Mouse (Mus musculus): ENCODE results near the gene Cntn2. TPM values are rescaled to one million over a fixed set of nuclear protein-coding genes. Genes with fewer than 3 reads are reported as not detected.

The Cntn2 gene
- polyA plus RNA-seq, 1 experiment from 2014 or later, result 0.18 TPM

GRCm38 (mm10) chr1:132523920-132524319 is 19.1 kb downstream of the Cntn2 start:
- 28% methylated on average over 4 of the region's 4 CpGs for WGBS
- H3K9ac ChIP-seq (ENCODE audit: low read length), result no peak overlapping the region
- ATAC-seq (ENCODE audit: insufficient read depth, low FRiP score), result no peak
- H3K27me3 ChIP-seq (ENCODE audit: control insufficient read depth, insufficient read depth, low read length), result no peaks in the 10 kb centered on the region
- no peaks in the 10 kb centered on the region for H3K4me1 ChIP-seq (ENCODE audit: control insufficient read depth, insufficient read depth, low read length)
- H3K9me3 ChIP-seq (replicated peaks; ENCODE audit: control insufficient read depth, low read length), result no peaks in the 10 kb centered on the region
- no peaks in the 10 kb centered on the region for H3K36me3 ChIP-seq (ENCODE audit: control insufficient read depth, insufficient read depth, low read length)
- no peak overlapping the region for H3K4me3 ChIP-seq (replicated peaks; ENCODE audit: low read length)
- H3K27ac ChIP-seq (ENCODE audit: low read length), result no peak overlapping the region
- no peak overlapping the region for H3K4me2 ChIP-seq (ENCODE audit: low read depth, low read length)

- H3K36me3 ChIP-seq (ENCODE audit: control insufficient read depth, insufficient read depth, low read length), result no peaks in the 10 kb centered on the region
- WGBS, result 79% methylated on average over 8 of the region's 8 CpGs
- H3K27me3 ChIP-seq (ENCODE audit: control insufficient read depth, insufficient read depth, low read length), result no peaks in the 10 kb centered on the region
- no peak for ATAC-seq (ENCODE audit: insufficient read depth, low FRiP score)
- no peak overlapping the region for H3K4me2 ChIP-seq (ENCODE audit: low read depth, low read length)
- H3K9me3 ChIP-seq (replicated peaks; ENCODE audit: control insufficient read depth, low read length), result no peaks in the 10 kb centered on the region
- no peaks in the 10 kb centered on the region for H3K4me1 ChIP-seq (ENCODE audit: control insufficient read depth, insufficient read depth, low read length)
- H3K9ac ChIP-seq (ENCODE audit: low read length), result no peak overlapping the region
- no peak overlapping the region for H3K27ac ChIP-seq (ENCODE audit: low read length)
- no peak overlapping the region for H3K4me3 ChIP-seq (replicated peaks; ENCODE audit: low read length)
Observed at GRCm38 (mm10) chr1:132523048-132523447, 20.0 kb downstream of the Cntn2 start.

DNA sequence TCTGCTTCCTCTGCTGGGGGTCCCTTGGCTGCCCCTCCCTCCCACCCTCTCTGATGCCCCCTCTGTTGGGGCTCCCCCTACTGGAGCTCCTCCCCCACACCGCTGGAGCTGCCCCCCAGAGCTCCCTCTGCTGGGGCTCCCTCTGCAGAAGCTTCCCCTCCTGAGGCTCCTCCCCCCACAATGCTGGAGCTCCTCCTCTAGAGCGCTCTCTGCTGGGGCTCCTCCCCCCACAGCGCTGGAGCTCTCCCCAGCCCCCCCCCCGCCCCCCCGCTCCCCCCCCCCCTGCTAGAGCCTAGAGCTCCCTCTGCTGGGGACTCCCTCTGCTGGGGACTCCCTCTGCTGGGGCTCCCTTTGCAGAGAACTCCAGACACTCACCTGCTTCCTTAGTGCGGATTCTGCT is 22.3 kb downstream of the Cntn2 start:
- Histone ChIP-seq H3K27me3 (ENCODE audit: control insufficient read depth, insufficient read depth, low read length) (no peaks in the 10 kb centered on the region), H3K9me3 (replicated peaks; ENCODE audit: control insufficient read depth, low read length) (no peaks in the 10 kb centered on the region), H3K4me2 (ENCODE audit: low read depth, low read length) (no peak overlapping the region), H3K36me3 (ENCODE audit: control insufficient read depth, insufficient read depth, low read length) (no peaks in the 10 kb centered on the region), H3K27ac (ENCODE audit: low read length) (no peak overlapping the region), H3K4me1 (ENCODE audit: control insufficient read depth, insufficient read depth, low read length) (no peaks in the 10 kb centered on the region), H3K4me3 (replicated peaks; ENCODE audit: low read length) (no peak overlapping the region), H3K9ac (ENCODE audit: low read length) (no peak overlapping the region)
- 16% methylated on average over 4 of the region's 6 CpGs for WGBS
- ATAC-seq (ENCODE audit: insufficient read depth, low FRiP score), result peak; percentile 57

DNA sequence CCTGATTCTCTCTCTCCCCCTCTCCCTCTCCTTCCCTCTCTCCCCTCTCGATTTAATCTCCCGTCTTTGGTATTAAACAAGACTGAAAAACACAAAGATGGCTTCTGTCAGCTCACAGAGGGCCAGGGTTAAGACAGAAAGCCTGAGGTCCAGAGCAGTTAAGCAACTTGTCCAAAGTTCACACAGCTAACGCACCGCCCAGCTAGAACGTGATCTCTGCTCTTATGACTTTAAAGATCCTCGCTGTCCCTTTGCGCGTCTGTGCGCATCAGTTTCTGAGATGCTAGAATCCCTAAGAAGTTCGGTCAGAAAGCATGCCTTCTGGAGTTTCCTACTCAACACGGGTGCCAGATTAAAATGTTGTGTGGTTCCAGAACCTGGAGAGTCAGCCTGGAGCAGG is 23.3 kb downstream of the Cntn2 start:
- 85% methylated on average over 11 of the region's 11 CpGs for WGBS

GRCm38 (mm10) chr1:132518621-132519020 is 24.4 kb downstream of the Cntn2 start:
- no peak overlapping the region for H3K4me3 ChIP-seq (replicated peaks; ENCODE audit: low read length)
- no peaks in the 10 kb centered on the region for H3K9me3 ChIP-seq (replicated peaks; ENCODE audit: control insufficient read depth, low read length)
- H3K4me1 ChIP-seq (ENCODE audit: control insufficient read depth, insufficient read depth, low read length), result no peaks in the 10 kb centered on the region
- H3K27ac ChIP-seq (ENCODE audit: low read length), result no peak overlapping the region
- H3K4me2 ChIP-seq (ENCODE audit: low read depth, low read length), result no peak overlapping the region
- WGBS, result 78% methylated on average over 18 of the region's 18 CpGs
- H3K9ac ChIP-seq (ENCODE audit: low read length), result no peak overlapping the region
- ATAC-seq (ENCODE audit: insufficient read depth, low FRiP score), result no peak
- no peaks in the 10 kb centered on the region for H3K27me3 ChIP-seq (ENCODE audit: control insufficient read depth, insufficient read depth, low read length)
- no peaks in the 10 kb centered on the region for H3K36me3 ChIP-seq (ENCODE audit: control insufficient read depth, insufficient read depth, low read length)

More for the DNA sequence above, 23.3 kb downstream of the Cntn2 start:
- Histone ChIP-seq H3K27ac (ENCODE audit: low read length) (no peak overlapping the region), H3K4me2 (ENCODE audit: low read depth, low read length) (no peak overlapping the region), H3K9me3 (replicated peaks; ENCODE audit: control insufficient read depth, low read length) (no peaks in the 10 kb centered on the region), H3K36me3 (ENCODE audit: control insufficient read depth, insufficient read depth, low read length) (no peaks in the 10 kb centered on the region), H3K4me3 (replicated peaks; ENCODE audit: low read length) (no peak overlapping the region), H3K9ac (ENCODE audit: low read length) (no peak overlapping the region), H3K27me3 (ENCODE audit: control insufficient read depth, insufficient read depth, low read length) (no peaks in the 10 kb centered on the region), H3K4me1 (ENCODE audit: control insufficient read depth, insufficient read depth, low read length) (no peaks in the 10 kb centered on the region)
- ATAC-seq (ENCODE audit: insufficient read depth, low FRiP score), result no peak

GRCm38 (mm10) chr1:132516776-132517175 is 26.3 kb downstream of the Cntn2 start:
- Histone ChIP-seq H3K4me1 (ENCODE audit: control insufficient read depth, insufficient read depth, low read length) (no peaks in the 10 kb centered on the region), H3K27ac (ENCODE audit: low read length) (no peak overlapping the region), H3K9ac (ENCODE audit: low read length) (no peak overlapping the region), H3K9me3 (replicated peaks; ENCODE audit: control insufficient read depth, low read length) (no peaks in the 10 kb centered on the region), H3K27me3 (ENCODE audit: control insufficient read depth, insufficient read depth, low read length) (no peaks in the 10 kb centered on the region), H3K36me3 (ENCODE audit: control insufficient read depth, insufficient read depth, low read length) (no peaks in the 10 kb centered on the region), H3K4me2 (ENCODE audit: low read depth, low read length) (no peak overlapping the region), H3K4me3 (replicated peaks; ENCODE audit: low read length) (no peak overlapping the region)
- ATAC-seq (ENCODE audit: insufficient read depth, low FRiP score), result no peak
- 88% methylated on average over 11 of the region's 11 CpGs for WGBS

DNA sequence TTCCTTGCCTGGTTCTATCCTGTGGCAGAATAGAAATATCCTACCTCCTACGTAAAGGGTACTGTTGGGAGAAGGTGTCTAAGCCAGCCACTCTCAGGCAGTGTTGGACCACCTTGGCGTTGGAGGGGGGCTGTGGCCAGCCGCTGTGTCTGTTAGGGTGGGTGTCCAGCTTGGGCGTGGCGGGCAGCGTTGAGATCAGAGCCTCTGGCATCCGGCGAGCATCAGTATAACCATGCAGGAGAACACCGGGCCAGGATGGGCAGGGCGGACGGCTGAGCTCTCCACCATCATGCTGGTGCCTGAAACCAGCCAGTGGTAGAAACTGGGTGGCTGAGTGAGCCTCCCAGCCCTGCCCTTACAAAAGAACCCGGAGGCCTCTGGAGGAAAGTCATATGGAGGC is 27.7 kb downstream of the Cntn2 start:
- Histone ChIP-seq H3K9ac (ENCODE audit: low read length) (no peak overlapping the region), H3K4me1 (ENCODE audit: control insufficient read depth, insufficient read depth, low read length) (no peaks in the 10 kb centered on the region), H3K27me3 (ENCODE audit: control insufficient read depth, insufficient read depth, low read length) (no peaks in the 10 kb centered on the region), H3K9me3 (replicated peaks; ENCODE audit: control insufficient read depth, low read length) (no peaks in the 10 kb centered on the region), H3K36me3 (ENCODE audit: control insufficient read depth, insufficient read depth, low read length) (no peaks in the 10 kb centered on the region), H3K4me3 (replicated peaks; ENCODE audit: low read length) (no peak overlapping the region), H3K27ac (ENCODE audit: low read length) (no peak overlapping the region), H3K4me2 (ENCODE audit: low read depth, low read length) (no peak overlapping the region)
- WGBS, result 91% methylated on average over 12 of the region's 12 CpGs
- ATAC-seq (ENCODE audit: insufficient read depth, low FRiP score), result no peak

DNA sequence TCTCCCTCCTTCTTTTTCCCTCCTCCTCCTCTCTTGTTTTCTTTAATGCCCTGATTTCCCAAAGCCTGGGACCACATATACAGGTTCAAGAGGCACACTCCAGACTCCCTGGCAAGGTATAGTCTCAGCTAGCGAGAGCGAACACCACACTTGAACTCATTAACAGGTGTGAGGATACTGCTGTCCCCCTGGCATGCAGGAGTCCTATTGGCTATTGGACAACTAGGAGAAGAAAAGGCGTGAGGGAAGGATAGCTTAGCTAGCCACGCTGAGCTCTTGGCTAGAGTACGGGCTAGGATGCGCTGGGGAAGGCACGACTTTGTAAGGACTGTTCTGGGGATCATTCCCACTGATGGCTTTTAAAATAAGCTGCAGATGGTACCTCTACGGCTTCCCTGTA is 30.9 kb downstream of the Cntn2 start:
- Histone ChIP-seq H3K9ac (ENCODE audit: low read length) (no peak overlapping the region), H3K27ac (ENCODE audit: low read length) (no peak overlapping the region), H3K4me3 (replicated peaks; ENCODE audit: low read length) (no peak overlapping the region), H3K9me3 (replicated peaks; ENCODE audit: control insufficient read depth, low read length) (no peaks in the 10 kb centered on the region), H3K4me1 (ENCODE audit: control insufficient read depth, insufficient read depth, low read length) (no peaks in the 10 kb centered on the region), H3K27me3 (ENCODE audit: control insufficient read depth, insufficient read depth, low read length) (no peaks in the 10 kb centered on the region), H3K36me3 (ENCODE audit: control insufficient read depth, insufficient read depth, low read length) (no peaks in the 10 kb centered on the region), H3K4me2 (ENCODE audit: low read depth, low read length) (no peak overlapping the region)
- no peak for ATAC-seq (ENCODE audit: insufficient read depth, low FRiP score)
- 78% methylated on average over 8 of the region's 8 CpGs for WGBS

- no peak for ATAC-seq (ENCODE audit: insufficient read depth, low FRiP score)
- H3K36me3 ChIP-seq (ENCODE audit: control insufficient read depth, insufficient read depth, low read length), result no peaks in the 10 kb centered on the region
- no peaks in the 10 kb centered on the region for H3K27me3 ChIP-seq (ENCODE audit: control insufficient read depth, insufficient read depth, low read length)
- H3K9me3 ChIP-seq (replicated peaks; ENCODE audit: control insufficient read depth, low read length), result no peaks in the 10 kb centered on the region
- no peak overlapping the region for H3K4me2 ChIP-seq (ENCODE audit: low read depth, low read length)
- H3K4me3 ChIP-seq (replicated peaks; ENCODE audit: low read length), result no peak overlapping the region
- no peaks in the 10 kb centered on the region for H3K4me1 ChIP-seq (ENCODE audit: control insufficient read depth, insufficient read depth, low read length)
- no peak overlapping the region for H3K9ac ChIP-seq (ENCODE audit: low read length)
- H3K27ac ChIP-seq (ENCODE audit: low read length), result no peak overlapping the region
- WGBS, result 36% methylated on average over 8 of the region's 8 CpGs
Observed at GRCm38 (mm10) chr1:132511521-132511920, 31.5 kb downstream of the Cntn2 start.

DNA sequence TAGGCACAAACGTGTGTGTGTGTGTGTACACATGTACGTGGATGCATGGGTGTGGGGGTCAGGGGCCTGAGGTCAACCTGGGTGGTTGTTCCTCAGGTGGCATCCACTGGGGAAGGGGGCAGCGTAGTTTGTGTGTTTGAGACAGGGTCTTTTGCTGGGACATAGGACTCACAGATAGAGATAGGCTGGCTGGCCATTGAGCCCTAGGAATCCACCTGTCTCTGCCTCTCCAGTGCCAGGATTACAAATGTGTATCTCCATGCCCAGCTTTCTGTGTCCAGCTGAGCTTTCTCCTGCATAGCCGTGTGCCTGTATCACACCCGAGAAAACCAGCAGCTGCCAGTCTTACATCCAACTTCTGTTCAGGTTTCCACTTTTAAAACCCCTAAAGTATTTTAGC is 33.3 kb downstream of the Cntn2 start:
- Histone ChIP-seq H3K4me3 (replicated peaks; ENCODE audit: low read length) (no peak overlapping the region), H3K27me3 (ENCODE audit: control insufficient read depth, insufficient read depth, low read length) (no peaks in the 10 kb centered on the region), H3K9me3 (replicated peaks; ENCODE audit: control insufficient read depth, low read length) (no peaks in the 10 kb centered on the region), H3K27ac (ENCODE audit: low read length) (no peak overlapping the region), H3K36me3 (ENCODE audit: control insufficient read depth, insufficient read depth, low read length) (peaks cover 5% of the 10 kb centered on the region; the same call in 1 of the 2 replicates), H3K9ac (ENCODE audit: low read length) (no peak overlapping the region), H3K4me2 (ENCODE audit: low read depth, low read length) (no peak overlapping the region), H3K4me1 (ENCODE audit: control insufficient read depth, insufficient read depth, low read length) (no peaks in the 10 kb centered on the region)
- no peak for ATAC-seq (ENCODE audit: insufficient read depth, low FRiP score)
- WGBS, result 77% methylated on average over 5 of the region's 5 CpGs
